Mouse (Mus musculus): ENCODE results near the gene Zfp202. TPM values are rescaled to one million over a fixed set of nuclear protein-coding genes. Genes with fewer than 3 reads are reported as not detected.
"Not testable (repeated sequence)": the region's sequence is repeated elsewhere in the genome, so short reads cannot be mapped to it uniquely, and the experiment has no call there.

Gene Zfp202
- total RNA-seq (2021) = 1 to 10 TPM; 2.9 to 3.1 TPM

- intact Hi-C loops (cut with DNase I) = no loop called here
Measured at GRCm38 (mm10) chr9:40192098-40193038, at the start of gene Zfp202. Zfp202 (plus strand) TSS chr9:40192316.

GRCm38 (mm10) chr9:40155118-40155644, 36.9 kb upstream of the Zfp202 start:
- DNase-seq (ENCODE audit: low spot score in 2 of 2) = no peak
- intact Hi-C loops (cut with DNase I) = no loop called here

More at GRCm38 (mm10) chr9:40192098-40193038, at the start of gene Zfp202:
- peak; percentile 85 to 86 for DNase-seq (ENCODE audit: low spot score in 2 of 2)

- intact Hi-C loops (cut with DNase I) = no loop called here
- no peak for DNase-seq (ENCODE audit: low spot score in 2 of 2)
Measured at GRCm38 (mm10) chr9:40166446-40166845, 25.7 kb upstream of the Zfp202 start.

GRCm38 (mm10) chr9:40177017-40177416, 15.1 kb upstream of the Zfp202 start:
- intact Hi-C loops (cut with DNase I) = no loop called here
- DNase-seq (ENCODE audit: low spot score in 2 of 2) = no peak

GRCm38 (mm10) chr9:40180620-40181019, 11.5 kb upstream of the Zfp202 start, which contains the start of gene Olfr986:
Olfr986 (plus strand) TSS chr9:40180920.
- intact Hi-C loops (cut with DNase I) = no loop called here

GRCm38 (mm10) chr9:40185166-40185565, 7.0 kb upstream of the Zfp202 start:
- intact Hi-C loops (cut with DNase I); DNase-seq (ENCODE audit: low spot score in 2 of 2): not testable (repeated sequence)

More at GRCm38 (mm10) chr9:40180620-40181019, 11.5 kb upstream of the Zfp202 start, which contains the start of gene Olfr986:
- DNase-seq (ENCODE audit: low spot score in 2 of 2) = no peak

GRCm38 (mm10) chr9:40191086-40191876, 835 bp upstream of the Zfp202 start:
- no peak for DNase-seq (ENCODE audit: low spot score in 2 of 2)
- intact Hi-C loops (cut with DNase I) = no loop called here

- no peak for DNase-seq (ENCODE audit: low spot score in 2 of 2)
- intact Hi-C loops (cut with DNase I) = no loop called here
Measured at GRCm38 (mm10) chr9:40195981-40196380, 3.9 kb downstream of the Zfp202 start.

- DNase-seq (ENCODE audit: low spot score in 2 of 2) = no peak
- intact Hi-C loops (cut with DNase I) = no loop called here
Measured at GRCm38 (mm10) chr9:40206546-40206950, 14.4 kb downstream of the Zfp202 start.

- no peak for DNase-seq (ENCODE audit: low spot score in 2 of 2)
- intact Hi-C loops (cut with DNase I) = no loop called here
Measured at GRCm38 (mm10) chr9:40210744-40211143, 18.6 kb downstream of the Zfp202 start.

- no peak for DNase-seq (ENCODE audit: low spot score in 2 of 2)
- intact Hi-C loops (cut with DNase I) = no loop called here
Measured at GRCm38 (mm10) chr9:40214058-40214457, 21.9 kb downstream of the Zfp202 start.

GRCm38 (mm10) chr9:40216651-40217050, 24.5 kb downstream of the Zfp202 start:
- intact Hi-C loops (cut with DNase I) = no loop called here
- no peak for DNase-seq (ENCODE audit: low spot score in 2 of 2)

GRCm38 (mm10) chr9:40224289-40224688, 32.2 kb downstream of the Zfp202 start:
- intact Hi-C loops (cut with DNase I) = loop anchor here (2.0 to 5.0 kb wide), 2 partner anchors 48 to 107 kb away; no protein-coding TSS in a partner anchor
- DNase-seq (ENCODE audit: low spot score in 2 of 2) = no peak

GRCm38 (mm10) chr9:40227874-40228789, 36.0 kb downstream of the Zfp202 start:
- no peak for DNase-seq (ENCODE audit: low spot score in 2 of 2)
- intact Hi-C loops (cut with DNase I) = no loop called here

- intact Hi-C loops (cut with DNase I) = no loop called here
- DNase-seq (ENCODE audit: low spot score in 2 of 2) = no peak
Measured at GRCm38 (mm10) chr9:40228804-40229331, 36.8 kb downstream of the Zfp202 start.

- DNase-seq (ENCODE audit: low spot score in 2 of 2) = no peak
- intact Hi-C loops (cut with DNase I) = no loop called here
Measured at GRCm38 (mm10) chr9:40229479-40229878, 37.4 kb downstream of the Zfp202 start.

GRCm38 (mm10) chr9:40231019-40231418, 38.9 kb downstream of the Zfp202 start:
- no peak for DNase-seq (ENCODE audit: low spot score in 2 of 2)

GRCm38 (mm10) chr9:40234233-40235072, 42.3 kb downstream of the Zfp202 start:
- no peak for DNase-seq (ENCODE audit: low spot score in 2 of 2)
- intact Hi-C loops (cut with DNase I) = no loop called here

More at GRCm38 (mm10) chr9:40231019-40231418, 38.9 kb downstream of the Zfp202 start:
- intact Hi-C loops (cut with DNase I) = no loop called here

Data from left cerebral cortex, postnatal 36 days (tissue).